Mouse (Mus musculus) midbrain, embryonic 15.5 days (tissue): Measurements from ENCODE around the gene Hectd2. TPM values are rescaled to one million over a fixed set of nuclear protein-coding genes. Genes with fewer than 3 reads are reported as not detected.

ENCODE experiments used
- ATAC-seq: fragments of 200-750 bp; cut with Nextera tagmentation; replicated peaks from 2 replicates; pipeline ENCODE4 v1.8.0; 2017; ENCODE audit warnings: moderate TSS enrichment
- H3K27ac ChIP-seq: fragments of 300-500 bp; sonication (generic); 2 replicates; pipeline ENCODE4 v1.5.1; 2015; ENCODE audit warnings: mild to moderate bottlenecking, inconsistent platforms
- H3K27me3 ChIP-seq: fragments of 300-500 bp; sonication (generic); replicated peaks from 2 replicates; pipeline ENCODE4 v1.6.1; 2015; ENCODE audit warnings: inconsistent platforms
- H3K36me3 ChIP-seq: fragments of 300-500 bp; sonication (generic); replicated peaks from 2 replicates; pipeline ENCODE4 v1.6.1; 2015; ENCODE audit warnings: inconsistent platforms
- H3K4me1 ChIP-seq: fragments of 300-500 bp; sonication (generic); 2 replicates; pipeline ENCODE4 v1.6.1; 2015; ENCODE audit warnings: inconsistent platforms
- H3K4me2 ChIP-seq: fragments of 300-500 bp; sonication (generic); 2 replicates; pipeline ENCODE4 v1.6.1; 2015; ENCODE audit warnings: inconsistent platforms, mild to moderate bottlenecking, moderate library complexity
- H3K4me3 ChIP-seq: fragments of 300-500 bp; sonication (generic); 2 replicates; pipeline ENCODE4 v1.5.1; 2015; ENCODE audit warnings: mild to moderate bottlenecking, inconsistent platforms
- H3K9ac ChIP-seq: fragments of 300-500 bp; sonication (generic); 2 replicates; pipeline ENCODE4 v1.6.1; 2015; ENCODE audit warnings: mild to moderate bottlenecking, inconsistent platforms
- H3K9me3 ChIP-seq: fragments of 300-500 bp; sonication (generic); 2 replicates; pipeline ENCODE4 v1.6.1; 2016; ENCODE audit warnings: inconsistent platforms
- WGBS: fragments of 180-500 bp; shearing (Covaris S2); methylation state at CpG from one replicate; pipeline ENCODE4 v1.1.7; 2015; ENCODE audit warnings: mixed read lengths; 5-methylcytosine and 5-hydroxymethylcytosine counted together
- polyA plus RNA-seq: library from polyadenylated mRNA; unstranded; fragments of >200 nt; fragmentation: Nextera tagmentation; extraction: Ambion mirVana; gene quantifications from 2 replicates; pipeline ENCODE4 v1.2.1, GENCODE M21; 2015

The Hectd2 gene
- polyA plus RNA-seq, 1 experiment from 2014 or later: 11.2 TPM

DNA sequence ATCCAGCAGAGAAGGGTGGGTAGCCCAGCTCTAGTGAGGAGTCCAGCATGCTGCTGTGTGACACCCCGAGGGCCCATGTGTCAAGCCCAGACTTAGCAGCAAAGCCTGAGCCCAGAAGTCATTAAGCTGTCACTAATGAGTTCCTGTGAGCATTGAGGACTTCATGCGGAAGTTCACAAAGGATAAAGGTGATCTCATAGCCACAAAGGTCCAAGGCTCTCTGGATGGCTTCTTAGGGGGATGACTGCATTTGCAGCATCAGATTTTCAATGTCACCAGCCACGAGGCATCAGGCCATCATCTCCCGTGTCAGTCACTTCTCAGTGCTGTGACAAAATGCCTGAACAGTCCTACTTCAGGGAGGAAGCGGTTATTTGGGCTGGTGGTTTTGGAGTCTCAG, 75.9 kb downstream of the Hectd2 start:
- WGBS: 87% methylated on average over 5 of the region's 5 CpGs
- no peaks in the 10 kb centered on the region for H3K27me3 ChIP-seq

DNA sequence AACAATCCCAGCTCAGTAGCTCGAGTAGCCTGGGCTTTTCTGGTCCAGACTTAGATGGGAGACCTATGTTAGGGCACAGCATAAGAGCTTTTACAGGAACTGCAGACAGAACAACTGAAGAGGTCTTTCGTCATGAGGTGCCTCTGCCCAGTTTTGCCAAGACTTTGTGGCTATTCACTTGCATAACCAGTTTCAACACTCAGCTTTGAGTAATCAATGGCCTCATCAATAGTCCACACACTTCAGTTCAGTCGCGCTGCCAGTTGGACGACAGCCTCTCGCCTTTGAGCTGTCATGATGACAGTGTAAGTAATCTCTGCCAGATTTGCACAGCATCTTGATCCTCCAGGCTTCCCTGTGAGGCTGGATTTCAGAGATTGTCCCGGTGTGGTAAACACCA, 80.3 kb downstream of the Hectd2 start:
- no peaks in the 10 kb centered on the region for H3K36me3 ChIP-seq
- no peak overlapping the region for H3K4me3 ChIP-seq
- H3K27ac ChIP-seq: no peak overlapping the region
- no peaks in the 10 kb centered on the region for H3K4me1 ChIP-seq
- 55% methylated on average over 7 of the region's 7 CpGs for WGBS
- H3K9ac ChIP-seq: no peak overlapping the region
- no peaks in the 10 kb centered on the region for H3K9me3 ChIP-seq
- H3K4me2 ChIP-seq: no peak overlapping the region
- no peak for ATAC-seq
- no peaks in the 10 kb centered on the region for H3K27me3 ChIP-seq

More for the DNA sequence above, 75.9 kb downstream of the Hectd2 start:
- Histone ChIP-seq H3K4me2 (no peak overlapping the region), H3K36me3 (no peaks in the 10 kb centered on the region), H3K9me3 (no peaks in the 10 kb centered on the region), H3K9ac (no peak overlapping the region), H3K4me1 (no peaks in the 10 kb centered on the region), H3K4me3 (no peak overlapping the region), H3K27ac (no peak overlapping the region)
- no peak for ATAC-seq

GRCm38 (mm10) chr19:36637223-36637622, 82.8 kb downstream of the Hectd2 start:
- no peaks in the 10 kb centered on the region for H3K4me1 ChIP-seq
- whole genome bisulfite sequencing: 85% methylated on average over 3 of the region's 3 CpGs
- no peak overlapping the region for H3K4me3 ChIP-seq
- no peaks in the 10 kb centered on the region for H3K27me3 ChIP-seq
- no peak overlapping the region for H3K9ac ChIP-seq
- no peak for ATAC-seq
- no peaks in the 10 kb centered on the region for H3K36me3 ChIP-seq
- no peak overlapping the region for H3K4me2 ChIP-seq
- H3K9me3 ChIP-seq: no peaks in the 10 kb centered on the region
- no peak overlapping the region for H3K27ac ChIP-seq

- Histone ChIP-seq H3K9ac (no peak overlapping the region), H3K27ac (no peak overlapping the region), H3K27me3 (no peaks in the 10 kb centered on the region), H3K4me2 (no peak overlapping the region), H3K9me3 (no peaks in the 10 kb centered on the region; the same call in 1 of the 2 replicates), H3K4me1 (no peaks in the 10 kb centered on the region), H3K4me3 (no peak overlapping the region), H3K36me3 (no peaks in the 10 kb centered on the region)
- ATAC-seq: no peak
- WGBS: 56% methylated on average over 7 of the region's 7 CpGs
These were observed 83.6 kb downstream of the Hectd2 start for GRCm38 (mm10) chr19:36637948-36638587.

DNA sequence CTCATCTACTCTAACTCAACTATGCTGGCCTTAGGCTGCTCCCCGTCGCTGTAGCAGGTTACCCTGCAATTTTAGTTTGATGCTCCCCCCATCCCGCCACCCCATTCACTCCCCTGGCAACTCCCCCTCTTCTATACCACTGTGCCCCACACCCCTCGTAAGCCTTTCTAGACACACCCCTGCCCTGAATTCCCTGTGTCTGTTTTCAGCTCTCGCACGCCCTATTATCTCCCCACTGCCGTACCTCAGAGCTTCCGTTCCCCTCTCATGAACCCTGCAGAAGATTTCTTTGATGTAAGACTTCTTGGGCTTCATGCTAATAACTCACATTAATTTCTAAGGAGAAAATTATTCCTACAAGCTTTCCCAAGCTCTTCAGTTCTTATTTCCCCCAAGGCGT, 84.6 kb downstream of the Hectd2 start:
- H3K27ac ChIP-seq: no peak overlapping the region
- no peak overlapping the region for H3K4me2 ChIP-seq
- H3K9me3 ChIP-seq: no peaks in the 10 kb centered on the region; the same call in 1 of the 2 replicates
- no peaks in the 10 kb centered on the region for H3K4me1 ChIP-seq
- no peak overlapping the region for H3K4me3 ChIP-seq
- H3K9ac ChIP-seq: no peak overlapping the region
- no peaks in the 10 kb centered on the region for H3K27me3 ChIP-seq
- H3K36me3 ChIP-seq: no peaks in the 10 kb centered on the region
- WGBS: 70% methylated on average over 9 of the region's 9 CpGs
- peak; percentile 56; the same call in 1 of the 2 replicates for ATAC-seq

DNA sequence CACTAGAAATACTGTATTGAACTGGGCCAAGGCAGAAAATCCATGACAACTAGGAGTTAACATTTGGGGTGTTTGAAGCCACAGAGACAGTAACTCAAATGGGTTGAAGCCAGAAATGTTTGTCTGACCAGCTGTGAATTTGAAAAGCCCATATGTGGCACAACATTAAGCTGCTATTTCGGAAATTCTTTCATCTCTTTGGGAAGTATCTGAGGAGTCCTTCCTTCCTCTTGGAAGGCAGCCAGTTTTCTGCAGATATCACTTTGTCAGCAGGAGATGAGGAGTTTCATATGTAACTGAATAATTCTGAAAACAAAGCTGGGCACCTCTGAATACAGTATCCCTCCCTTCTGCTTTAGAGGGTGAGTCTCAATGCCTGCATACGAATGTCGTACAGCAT, 86.7 kb downstream of the Hectd2 start:
- ATAC-seq: no peak

GRCm38 (mm10) chr19:36645308-36645889, 91.0 kb downstream of the Hectd2 start:
- Histone ChIP-seq H3K4me1 (no peaks in the 10 kb centered on the region), H3K4me2 (no peak overlapping the region), H3K9ac (no peak overlapping the region), H3K27ac (no peak overlapping the region), H3K4me3 (no peak overlapping the region), H3K36me3 (no peaks in the 10 kb centered on the region), H3K27me3 (no peaks in the 10 kb centered on the region), H3K9me3 (no peaks in the 10 kb centered on the region; the same call in 1 of the 2 replicates)
- no peak for ATAC-seq
- 90% methylated on average over 6 of the region's 6 CpGs for WGBS

More for the DNA sequence above, 86.7 kb downstream of the Hectd2 start:
- Histone ChIP-seq H3K36me3 (no peaks in the 10 kb centered on the region), H3K4me2 (no peak overlapping the region), H3K9me3 (no peaks in the 10 kb centered on the region; the same call in 1 of the 2 replicates), H3K4me3 (no peak overlapping the region), H3K4me1 (no peaks in the 10 kb centered on the region), H3K9ac (no peak overlapping the region), H3K27me3 (no peaks in the 10 kb centered on the region), H3K27ac (no peak overlapping the region)
- WGBS: 82% methylated on average over 3 of the region's 3 CpGs

DNA sequence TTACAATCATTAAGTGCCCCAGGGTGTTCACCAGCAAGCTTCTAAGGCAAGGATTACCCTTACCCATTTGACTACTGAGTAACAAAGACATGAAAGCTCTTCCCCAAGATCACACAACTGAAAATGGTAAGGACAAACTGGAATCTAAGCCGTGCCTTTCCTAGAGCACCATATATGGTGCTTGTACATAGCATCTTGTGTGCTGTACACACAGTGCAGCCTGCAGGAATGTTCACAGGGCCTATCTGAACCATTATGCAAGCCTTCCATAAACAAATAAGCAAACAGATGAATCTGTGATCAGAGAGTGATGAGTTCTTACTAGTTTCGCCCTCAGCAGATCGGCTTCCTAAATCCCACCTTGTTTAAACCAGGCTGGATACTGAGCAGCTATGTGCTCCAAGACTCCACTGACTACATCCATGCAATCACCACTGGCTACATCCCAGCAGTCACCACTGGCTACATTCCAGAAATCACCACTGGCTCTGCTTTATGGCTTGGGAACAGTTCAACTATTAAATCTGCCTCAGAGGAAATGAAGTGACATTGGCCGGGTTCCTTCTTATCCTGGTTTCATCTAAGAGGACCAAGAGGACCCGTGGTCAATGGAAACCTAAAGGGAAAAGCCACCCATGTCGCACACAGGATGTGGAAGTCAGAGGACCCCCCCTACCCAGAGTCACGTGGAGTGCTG, 91.8 kb downstream of the Hectd2 start:
- H3K4me2 ChIP-seq: no peak overlapping the region
- no peak overlapping the region for H3K9ac ChIP-seq
- no peaks in the 10 kb centered on the region; the same call in 1 of the 2 replicates for H3K9me3 ChIP-seq
- no peaks in the 10 kb centered on the region for H3K27me3 ChIP-seq
- WGBS: 85% methylated on average over 7 of the region's 7 CpGs
- no peak overlapping the region for H3K27ac ChIP-seq
- H3K4me1 ChIP-seq: no peaks in the 10 kb centered on the region
- H3K4me3 ChIP-seq: no peak overlapping the region
- ATAC-seq: no peak
- no peaks in the 10 kb centered on the region for H3K36me3 ChIP-seq

- H3K27ac ChIP-seq: no peak overlapping the region
- WGBS: 86% methylated on average over 1 of the region's 1 CpGs
- no peaks in the 10 kb centered on the region for H3K9me3 ChIP-seq
- H3K27me3 ChIP-seq: no peaks in the 10 kb centered on the region
- no peak overlapping the region for H3K4me3 ChIP-seq
- no peak overlapping the region for H3K9ac ChIP-seq
- no peak overlapping the region for H3K4me2 ChIP-seq
- H3K36me3 ChIP-seq: no peaks in the 10 kb centered on the region
- no peak for ATAC-seq
- H3K4me1 ChIP-seq: no peaks in the 10 kb centered on the region
These were observed 98.2 kb downstream of the Hectd2 start for GRCm38 (mm10) chr19:36652686-36653085.

DNA sequence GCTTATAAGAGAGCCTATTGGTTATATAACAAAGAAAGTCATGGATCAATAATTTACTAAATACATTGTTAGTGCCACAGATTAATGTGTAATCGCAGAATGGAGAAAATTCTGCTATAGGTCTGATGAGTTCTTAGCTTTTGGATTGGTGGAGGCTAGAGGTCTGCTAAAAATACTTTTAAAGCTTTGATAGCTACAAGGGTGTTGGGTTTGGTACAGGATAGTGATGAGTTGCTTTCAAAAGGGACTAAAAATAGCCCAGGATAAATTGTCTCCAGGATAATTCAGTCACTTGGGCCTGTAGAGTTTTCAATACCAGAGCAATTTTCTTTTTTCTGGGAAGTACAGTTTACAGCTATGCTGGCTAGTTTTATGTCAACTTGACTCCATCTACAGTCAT, 108.3 kb downstream of the Hectd2 start:
- WGBS: 89% methylated on average over 1 of the region's 1 CpGs
- H3K36me3 ChIP-seq: no peaks in the 10 kb centered on the region
- no peak overlapping the region for H3K4me3 ChIP-seq
- no peak overlapping the region for H3K27ac ChIP-seq
- no peak for ATAC-seq
- H3K27me3 ChIP-seq: no peaks in the 10 kb centered on the region
- H3K4me2 ChIP-seq: no peak overlapping the region
- no peaks in the 10 kb centered on the region for H3K9me3 ChIP-seq
- no peaks in the 10 kb centered on the region for H3K4me1 ChIP-seq
- no peak overlapping the region for H3K9ac ChIP-seq

DNA sequence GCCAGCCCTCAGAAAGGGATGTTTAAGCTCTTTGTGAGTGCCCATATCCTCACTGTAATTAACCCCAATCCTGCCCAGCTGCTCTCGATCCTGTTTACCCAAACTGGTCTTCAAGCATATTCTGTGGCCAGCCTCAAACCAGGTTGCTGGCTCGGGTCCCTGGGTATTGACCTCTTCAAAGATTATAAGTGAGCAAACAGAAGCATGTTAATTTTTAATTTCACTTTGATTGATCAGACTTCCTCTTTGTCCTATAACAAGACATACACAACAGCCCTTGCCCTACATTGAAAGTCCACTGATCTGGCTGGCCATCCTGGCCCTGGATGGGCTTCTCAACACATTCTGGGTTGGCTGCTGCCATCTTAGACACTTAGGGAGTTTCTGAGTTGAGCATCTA, 109.5 kb downstream of the Hectd2 start:
- no peaks in the 10 kb centered on the region for H3K9me3 ChIP-seq
- WGBS: 92% methylated on average over 2 of the region's 2 CpGs
- no peak for ATAC-seq

GRCm38 (mm10) chr19:36664417-36664816, 110.0 kb downstream of the Hectd2 start:
- ATAC-seq: no peak
- WGBS: 72% methylated on average over 6 of the region's 6 CpGs
- H3K27ac ChIP-seq: no peak overlapping the region

More for the DNA sequence above, 109.5 kb downstream of the Hectd2 start:
- Histone ChIP-seq H3K4me3 (no peak overlapping the region), H3K4me1 (no peaks in the 10 kb centered on the region), H3K4me2 (no peak overlapping the region), H3K27me3 (no peaks in the 10 kb centered on the region), H3K9ac (no peak overlapping the region), H3K27ac (no peak overlapping the region), H3K36me3 (no peaks in the 10 kb centered on the region)

More at GRCm38 (mm10) chr19:36664417-36664816, 110.0 kb downstream of the Hectd2 start:
- Histone ChIP-seq H3K27me3 (no peaks in the 10 kb centered on the region), H3K4me2 (no peak overlapping the region), H3K9me3 (no peaks in the 10 kb centered on the region), H3K4me1 (no peaks in the 10 kb centered on the region), H3K36me3 (no peaks in the 10 kb centered on the region), H3K4me3 (no peak overlapping the region), H3K9ac (no peak overlapping the region)
